Mouse (Mus musculus): Measurements from ENCODE around the gene Nek8. TPM values are rescaled to one million over a fixed set of nuclear protein-coding genes. Genes with fewer than 3 reads are reported as not detected.
A peak's percentile ranks its signal among the peaks of the same experiment; 100 is the strongest.

Nek8 gene
- total RNA-seq (2015; ENCODE audit: low replicate concordance) (9.6 and 12.1 TPM in 2 replicates), total RNA-seq (2017; ENCODE audit: low replicate concordance) (5.7 and 16.7 TPM in 2 replicates)

GRCm38 (mm10) chr11:78176402-78176862, at the start of gene Nek8, which contains the start of gene Tlcd1:
Gene Nek8, minus strand, starts transcription at chr11:78176675.
Gene Tlcd1, plus strand, starts transcription at chr11:78176711.
- ATAC-seq (replicated peaks; ENCODE audit: low FRiP score, poor library complexity, severe bottlenecking), result peak; percentile 63

GRCm38 (mm10) chr11:78223586-78223985, 47.1 kb upstream of the Nek8 start:
- no peak for ATAC-seq (replicated peaks; ENCODE audit: low FRiP score, poor library complexity, severe bottlenecking)

- no peak for ATAC-seq (replicated peaks; ENCODE audit: low FRiP score, poor library complexity, severe bottlenecking)
Measured at GRCm38 (mm10) chr11:78215709-78216317, 39.3 kb upstream of the Nek8 start.

- no peak for ATAC-seq (replicated peaks; ENCODE audit: low FRiP score, poor library complexity, severe bottlenecking)
Measured at GRCm38 (mm10) chr11:78213086-78213817, 36.8 kb upstream of the Nek8 start.

- no peak for ATAC-seq (replicated peaks; ENCODE audit: low FRiP score, poor library complexity, severe bottlenecking)
Measured at GRCm38 (mm10) chr11:78211513-78211912, 35.0 kb upstream of the Nek8 start.

GRCm38 (mm10) chr11:78210615-78211014, 34.1 kb upstream of the Nek8 start:
- no peak for ATAC-seq (replicated peaks; ENCODE audit: low FRiP score, poor library complexity, severe bottlenecking)

- ATAC-seq (replicated peaks; ENCODE audit: low FRiP score, poor library complexity, severe bottlenecking), result no peak
Measured at GRCm38 (mm10) chr11:78209886-78210285, 33.4 kb upstream of the Nek8 start.

- ATAC-seq (replicated peaks; ENCODE audit: low FRiP score, poor library complexity, severe bottlenecking), result no peak
Measured at GRCm38 (mm10) chr11:78207190-78207589, 30.7 kb upstream of the Nek8 start.

GRCm38 (mm10) chr11:78205361-78206206, 29.1 kb upstream of the Nek8 start:
- ATAC-seq (replicated peaks; ENCODE audit: low FRiP score, poor library complexity, severe bottlenecking), result no peak

- no peak for ATAC-seq (replicated peaks; ENCODE audit: low FRiP score, poor library complexity, severe bottlenecking)
Measured at GRCm38 (mm10) chr11:78204287-78204686, 27.8 kb upstream of the Nek8 start.

GRCm38 (mm10) chr11:78202372-78202771, 25.9 kb upstream of the Nek8 start:
- ATAC-seq (replicated peaks; ENCODE audit: low FRiP score, poor library complexity, severe bottlenecking), result no peak

- no peak for ATAC-seq (replicated peaks; ENCODE audit: low FRiP score, poor library complexity, severe bottlenecking)
Measured at GRCm38 (mm10) chr11:78195101-78195863, 18.8 kb upstream of the Nek8 start.

GRCm38 (mm10) chr11:78194411-78195100, 18.1 kb upstream of the Nek8 start:
- ATAC-seq (replicated peaks; ENCODE audit: low FRiP score, poor library complexity, severe bottlenecking), result peak; percentile 80

GRCm38 (mm10) chr11:78193113-78193512, 16.6 kb upstream of the Nek8 start, which contains the start of gene Proca1:
Gene Proca1, plus strand, starts transcription at chr11:78193392.
- ATAC-seq (replicated peaks; ENCODE audit: low FRiP score, poor library complexity, severe bottlenecking), result no peak

GRCm38 (mm10) chr11:78190041-78190440, 13.6 kb upstream of the Nek8 start:
- no peak for ATAC-seq (replicated peaks; ENCODE audit: low FRiP score, poor library complexity, severe bottlenecking)

GRCm38 (mm10) chr11:78189234-78190040, 13.0 kb upstream of the Nek8 start:
- no peak for ATAC-seq (replicated peaks; ENCODE audit: low FRiP score, poor library complexity, severe bottlenecking)

GRCm38 (mm10) chr11:78188331-78189233, 12.1 kb upstream of the Nek8 start, which contains the start of gene Rab34:
Gene Rab34, plus strand, starts transcription at chr11:78188430.
- ATAC-seq (replicated peaks; ENCODE audit: low FRiP score, poor library complexity, severe bottlenecking), result no peak
